Mouse (Mus musculus) left cerebral cortex, postnatal 14 days (tissue): ENCODE results near the gene Prkag2. TPM values are rescaled to one million over a fixed set of nuclear protein-coding genes. Genes with fewer than 3 reads are reported as not detected.

Source experiments
- DNase-seq, 2 experiments: peaks; one replicate each; pipeline ENCODE4 v3.0.0; 2021 to 2022; ENCODE audit warnings: low spot score in 2 of 2, mixed read lengths in 1 of 2
- intact Hi-C: fragments of 180-260 bp; cut with DNase I; formaldehyde crosslinking; loops from one replicate; pipeline ENCODE4 v1.15.1; 2025
- total RNA-seq, 2 experiments: library from RNA; stranded (reverse); gene quantifications; 2 replicates each; pipeline ENCODE4 v1.2.3; 2021

Gene Prkag2
- total RNA-seq, 2 experiments from 2014 or later = 99.4 to 104 TPM

- intact Hi-C loops = no loop called here
- DNase-seq = peak in 1 of 2 experiments; percentile 49
Observed at GRCm38 (mm10) chr5:25022904-25023303, 77.5 kb downstream of the Prkag2 start.

GRCm38 (mm10) chr5:25019221-25019620 is 81.2 kb downstream of the Prkag2 start:
- intact Hi-C loops = loop anchor here (10.0 kb wide), 1 partner anchor 344 kb away; no protein-coding TSS in a partner anchor
- DNase-seq = no peak

DNA sequence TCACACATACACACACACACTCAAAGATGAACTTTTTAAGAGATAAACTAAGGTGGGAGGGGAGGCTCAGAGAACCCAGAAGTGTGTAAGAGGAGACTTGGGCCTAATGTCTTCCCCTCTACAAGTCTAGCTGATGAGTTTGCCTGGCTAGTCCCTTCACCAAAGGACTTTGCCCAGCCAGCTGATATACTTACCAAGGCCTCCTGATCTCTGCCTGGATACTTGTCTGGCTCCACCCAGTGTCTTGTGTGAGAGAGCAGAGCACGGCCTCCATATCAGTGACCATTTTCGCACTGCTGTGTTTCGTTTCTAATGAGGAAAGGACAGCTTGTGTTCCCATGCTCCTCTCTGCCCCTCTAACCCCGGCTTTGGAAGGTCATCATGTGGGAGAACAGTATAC is 88.3 kb downstream of the Prkag2 start:
- no peak for DNase-seq
- intact Hi-C loops = loop anchor here (5.0 to 10.0 kb wide), 2 partner anchors 155 to 337 kb away; no protein-coding TSS in a partner anchor

DNA sequence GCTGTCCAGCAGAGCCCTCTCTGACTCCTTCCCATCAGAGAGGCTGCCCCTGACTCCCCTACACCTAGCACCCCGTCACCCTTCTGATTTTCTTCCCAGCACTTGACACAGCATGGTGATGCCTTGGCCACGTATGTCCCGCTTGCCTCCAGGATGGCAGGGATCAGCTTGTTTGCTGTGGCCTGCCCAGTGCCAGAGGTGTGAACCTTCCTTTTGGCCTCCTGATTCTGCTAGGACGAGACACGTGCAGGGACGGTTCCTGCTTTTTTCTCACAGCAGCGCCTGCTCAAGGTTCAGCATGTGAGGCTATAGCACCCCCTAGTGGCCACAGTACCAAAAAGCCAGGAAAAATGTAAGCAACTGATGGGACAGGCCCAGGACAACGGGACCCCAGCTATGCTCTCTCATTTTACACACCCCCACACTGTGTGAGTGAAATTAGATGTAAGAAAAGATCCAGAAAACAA is 89.4 kb downstream of the Prkag2 start:
- DNase-seq = peak; percentile 89 to 92
- intact Hi-C loops = loop anchor here (5.0 to 10.0 kb wide), 2 partner anchors 156 to 336 kb away; no protein-coding TSS in a partner anchor

GRCm38 (mm10) chr5:25010438-25010892 is 90.0 kb downstream of the Prkag2 start:
- intact Hi-C loops = loop anchor here (5.0 to 10.0 kb wide), 2 partner anchors 157 to 336 kb away; no protein-coding TSS in a partner anchor

GRCm38 (mm10) chr5:25009770-25010169 is 90.7 kb downstream of the Prkag2 start:
- DNase-seq = no peak
- intact Hi-C loops = loop anchor here (5.0 to 10.0 kb wide), 2 partner anchors 158 to 335 kb away; no protein-coding TSS in a partner anchor

More at GRCm38 (mm10) chr5:25010438-25010892, 90.0 kb downstream of the Prkag2 start:
- DNase-seq = peak; percentile 86 to 89

DNA sequence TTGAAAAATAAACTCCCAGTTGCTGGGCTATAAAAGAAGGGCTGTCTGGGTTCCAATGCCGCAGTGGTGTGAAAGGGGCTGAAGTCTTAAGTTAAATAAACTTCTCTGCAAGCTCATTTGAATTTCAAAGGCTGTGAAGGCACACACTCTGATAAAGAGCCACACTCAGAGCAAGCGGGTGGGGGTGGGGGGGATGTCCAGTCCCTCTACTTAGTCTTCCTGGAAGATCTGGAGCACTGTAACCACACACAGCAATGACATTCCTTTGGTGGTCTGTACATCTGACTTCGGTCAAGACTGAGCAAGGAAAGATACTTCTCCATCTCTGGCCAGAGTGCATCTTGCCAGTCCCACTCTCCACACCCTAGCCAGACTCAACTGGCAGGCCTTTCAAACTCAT is 91.5 kb downstream of the Prkag2 start:
- intact Hi-C loops = no loop called here
- no peak for DNase-seq

GRCm38 (mm10) chr5:25006848-25007247 is 93.6 kb downstream of the Prkag2 start:
- intact Hi-C loops = no loop called here
- peak; percentile 85 to 91 for DNase-seq

DNA sequence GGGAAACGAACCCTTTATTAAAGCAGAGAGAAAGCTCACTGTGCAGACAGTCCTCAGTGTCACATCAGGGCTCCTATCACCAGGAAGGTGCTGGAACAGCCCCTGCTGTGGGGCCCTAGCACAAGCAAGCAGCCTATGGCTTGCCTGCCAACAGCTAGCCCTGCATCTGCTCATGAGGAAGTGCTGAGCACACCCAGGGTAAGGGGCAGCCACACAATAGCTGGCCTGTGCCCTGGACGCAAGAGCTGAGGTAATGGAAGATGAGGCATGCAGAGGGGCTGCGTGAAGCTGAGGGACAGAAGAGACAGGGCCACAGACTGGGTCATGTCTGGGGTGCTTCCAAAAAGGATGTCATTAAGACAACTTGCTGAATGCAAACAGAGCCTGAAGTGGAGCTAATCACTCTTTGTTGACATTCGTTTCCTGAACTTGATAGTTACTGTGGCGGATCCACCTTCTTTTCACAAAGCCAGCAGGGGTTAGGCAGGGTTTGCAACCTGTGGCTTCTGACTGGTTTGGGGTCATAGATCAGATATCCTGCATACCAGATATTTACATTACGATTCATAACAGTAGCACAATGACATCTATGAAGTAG is 94.8 kb downstream of the Prkag2 start:
- intact Hi-C loops = no loop called here
- no peak for DNase-seq

DNA sequence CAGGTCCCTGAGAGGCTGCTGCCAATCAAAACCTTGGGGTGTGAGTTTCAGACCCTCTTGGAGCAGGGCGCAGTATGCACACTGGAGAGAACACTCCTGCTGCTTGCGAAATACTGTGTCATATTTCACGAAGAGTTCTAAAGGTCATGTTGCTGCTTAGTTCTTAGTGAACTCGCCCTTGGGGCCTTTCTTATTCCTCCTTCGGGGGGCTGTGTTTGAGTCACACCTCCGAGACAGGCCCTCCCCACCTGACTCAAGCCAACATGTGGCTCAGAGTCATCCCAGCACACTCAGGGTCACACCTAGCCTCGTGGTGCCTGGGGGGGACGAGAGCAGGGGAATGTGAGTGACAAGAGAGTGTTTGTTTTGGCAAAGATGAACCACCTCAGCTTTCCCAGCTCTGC is 99.0 kb downstream of the Prkag2 start:
- DNase-seq = no peak
- intact Hi-C loops = no loop called here

DNA sequence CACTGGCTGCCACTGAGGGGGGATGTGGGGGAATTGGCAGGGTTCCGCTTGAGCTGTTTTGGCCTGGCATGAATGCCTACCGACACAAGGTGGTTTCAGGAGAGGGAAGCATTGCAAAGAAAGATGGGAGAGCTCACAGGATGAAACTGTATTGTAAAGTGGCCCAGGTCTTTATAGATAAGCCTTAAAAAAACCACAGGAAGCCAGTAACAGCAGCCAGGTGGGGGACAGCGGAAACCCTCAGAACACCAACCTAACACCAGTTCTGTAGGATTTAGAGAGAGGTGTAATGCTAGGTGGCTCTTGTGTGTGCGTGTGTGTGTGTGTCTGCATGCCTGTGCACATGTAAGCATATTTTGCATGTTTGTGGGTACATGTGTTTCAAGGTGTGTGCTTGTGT is 101.1 kb downstream of the Prkag2 start:
- DNase-seq = no peak
- intact Hi-C loops = no loop called here

DNA sequence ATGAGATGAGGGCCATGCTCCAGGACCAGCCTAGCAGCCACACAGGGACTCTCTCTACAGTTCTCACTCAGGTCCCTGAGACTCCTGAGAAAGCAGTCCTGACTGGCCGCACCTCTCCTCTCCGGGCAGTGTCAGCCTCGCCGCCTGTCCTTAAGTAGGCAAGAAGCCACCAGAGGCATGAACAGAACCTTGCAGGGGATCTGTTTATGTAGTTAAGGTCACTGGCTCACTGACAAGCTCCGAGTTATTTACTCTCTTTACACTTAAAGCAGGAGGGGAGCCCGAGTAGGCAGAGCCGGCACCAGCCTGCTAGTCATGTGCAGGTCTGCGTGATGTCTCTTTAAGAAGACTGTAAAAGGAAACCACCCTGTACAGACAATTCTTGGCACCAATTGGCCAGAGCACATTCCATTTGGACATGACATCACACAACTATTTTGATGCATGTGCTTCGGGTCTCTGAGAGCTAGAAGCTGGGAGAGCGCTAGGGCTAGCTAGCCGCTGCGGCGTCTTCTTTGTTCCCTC is 104.8 kb downstream of the Prkag2 start:
- DNase-seq = peak; percentile 74 to 89
- intact Hi-C loops = no loop called here

GRCm38 (mm10) chr5:24993190-24993589 is 107.3 kb downstream of the Prkag2 start:
- DNase-seq = no peak
- intact Hi-C loops = no loop called here

DNA sequence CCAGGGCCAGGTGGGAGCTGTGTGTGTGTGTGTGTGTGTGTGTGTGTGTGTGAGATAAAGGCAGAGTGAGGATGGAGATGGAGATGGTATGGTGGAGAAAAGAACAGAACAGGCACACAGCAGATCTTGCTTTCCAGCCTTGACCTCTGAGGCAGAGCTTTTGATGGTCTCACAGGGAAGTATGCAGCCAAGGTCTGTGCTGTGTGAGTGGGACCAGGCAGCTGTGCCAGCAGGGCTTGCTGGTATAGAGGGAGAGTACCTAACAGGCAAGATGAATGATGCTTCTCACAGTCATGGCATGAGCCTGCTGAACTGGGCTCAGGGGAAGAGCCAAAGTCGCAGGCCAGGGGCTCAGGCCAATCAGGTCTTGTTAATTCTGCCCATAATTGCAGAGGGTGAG is 108.9 kb downstream of the Prkag2 start:
- no peak for DNase-seq
- intact Hi-C loops = no loop called here

GRCm38 (mm10) chr5:24990460-24990859 is 110.0 kb downstream of the Prkag2 start:
- no peak for DNase-seq
- intact Hi-C loops = no loop called here

GRCm38 (mm10) chr5:24989683-24990082 is 110.8 kb downstream of the Prkag2 start:
- peak in 1 of 2 experiments; percentile 57 for DNase-seq
- intact Hi-C loops = loop anchor here (5.0 kb wide), 1 partner anchor 82 kb away; no protein-coding TSS in a partner anchor

DNA sequence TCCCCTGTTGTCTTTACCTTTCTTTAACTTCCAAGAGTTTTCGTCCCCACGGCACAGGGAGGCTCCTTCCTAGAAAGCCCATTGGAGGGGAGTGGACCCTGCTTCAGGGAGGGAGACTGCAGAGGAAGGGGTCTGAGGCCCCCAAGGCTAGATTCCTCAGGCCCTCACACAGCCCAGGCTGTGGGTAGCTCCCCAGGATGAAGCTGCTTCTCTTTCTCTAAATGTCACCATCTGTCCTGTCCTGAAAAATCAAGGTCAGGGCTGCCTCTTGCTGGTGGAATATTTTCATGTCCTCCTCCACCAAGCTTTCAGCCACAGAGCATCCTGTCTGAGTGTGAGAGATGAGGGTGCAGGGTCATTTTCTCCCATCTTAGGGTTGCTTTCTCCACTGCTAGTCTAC is 113.5 kb downstream of the Prkag2 start:
- no peak for DNase-seq

DNA sequence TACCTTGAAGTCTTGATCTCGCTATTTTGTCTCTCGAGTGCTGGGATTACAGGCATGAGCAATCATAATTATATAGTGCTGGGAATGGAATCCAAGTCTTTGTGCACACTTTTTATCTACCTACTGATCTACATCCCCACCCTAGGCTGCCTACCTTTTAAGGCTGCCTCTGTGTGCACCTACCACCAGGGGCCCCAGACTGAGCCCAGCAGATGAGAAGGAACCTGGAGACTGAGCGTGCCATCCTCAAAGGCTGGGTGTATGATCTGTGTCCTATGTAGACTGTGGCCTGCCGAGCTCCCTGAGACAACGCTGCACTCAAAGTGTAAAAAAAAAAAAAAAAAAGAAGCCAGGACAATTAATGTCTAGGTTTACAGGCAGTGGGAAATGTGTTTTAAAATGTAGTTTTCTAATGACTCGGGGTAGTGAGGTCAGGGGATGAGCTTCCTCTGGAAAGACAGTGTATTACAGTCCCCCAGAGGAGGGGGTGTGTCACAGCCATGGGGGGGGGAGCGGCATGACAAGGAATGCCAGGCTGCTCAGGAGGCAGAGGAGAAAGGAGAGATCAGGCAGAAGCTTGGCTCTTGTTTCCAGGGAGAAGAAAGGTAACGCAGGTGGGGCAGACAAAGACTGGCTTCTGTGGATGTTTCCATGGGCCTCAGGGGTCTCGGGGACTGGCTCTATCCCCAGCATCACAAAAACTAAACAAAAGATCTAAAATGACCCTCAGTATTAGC is 114.1 kb downstream of the Prkag2 start:
- intact Hi-C loops = loop anchor here (5.0 kb wide), 1 partner anchor 79 kb away; no protein-coding TSS in a partner anchor
- no peak for DNase-seq

More for the DNA sequence above, 113.5 kb downstream of the Prkag2 start:
- intact Hi-C loops = loop anchor here (5.0 kb wide), 1 partner anchor 80 kb away; no protein-coding TSS in a partner anchor

DNA sequence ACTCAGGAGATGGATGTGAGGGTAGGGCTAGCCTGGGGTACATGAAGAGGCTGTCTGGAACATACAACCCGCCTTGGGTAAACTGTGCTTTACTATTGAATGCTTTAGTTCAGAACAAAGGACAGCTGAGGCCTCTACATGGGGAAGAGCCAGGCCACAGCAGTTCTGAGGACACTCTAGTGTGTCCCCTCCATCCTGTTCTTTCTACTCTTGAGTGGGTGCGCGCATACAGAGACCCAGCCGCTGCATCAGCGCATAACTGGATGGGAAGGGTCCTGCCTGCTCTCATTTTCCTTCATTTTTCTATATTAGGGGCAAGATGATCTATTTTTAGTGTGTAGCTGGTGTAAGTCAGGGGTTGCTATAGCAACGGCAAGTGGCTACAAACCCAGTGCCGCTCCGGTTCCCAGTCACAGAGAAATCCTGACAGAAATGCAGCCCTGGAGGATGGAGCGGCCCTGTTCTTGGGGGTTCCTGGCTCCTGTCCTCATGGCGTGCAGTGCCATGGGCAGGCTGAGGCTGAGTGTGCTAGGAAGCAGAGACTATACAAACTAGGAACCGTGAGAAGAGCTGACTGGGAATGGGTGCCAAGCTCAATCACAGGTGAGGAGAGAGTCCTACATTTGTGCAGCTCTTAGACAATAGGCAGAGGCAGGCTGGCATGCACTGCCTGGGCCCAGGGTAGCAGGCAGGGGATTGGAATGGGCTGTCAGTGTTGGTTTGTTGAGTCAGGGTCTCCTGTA is 114.8 kb downstream of the Prkag2 start:
- intact Hi-C loops = loop anchor here (5.0 kb wide), 1 partner anchor 78 kb away; no protein-coding TSS in a partner anchor
- peak; percentile 83 to 92 for DNase-seq
